Mouse (Mus musculus): Measurements from ENCODE around the gene Mcat. TPM values are rescaled to one million over a fixed set of nuclear protein-coding genes. Genes with fewer than 3 reads are reported as not detected.

Gene Mcat
- polyA plus RNA-seq, 1 experiment = 28.1 TPM

DNA sequence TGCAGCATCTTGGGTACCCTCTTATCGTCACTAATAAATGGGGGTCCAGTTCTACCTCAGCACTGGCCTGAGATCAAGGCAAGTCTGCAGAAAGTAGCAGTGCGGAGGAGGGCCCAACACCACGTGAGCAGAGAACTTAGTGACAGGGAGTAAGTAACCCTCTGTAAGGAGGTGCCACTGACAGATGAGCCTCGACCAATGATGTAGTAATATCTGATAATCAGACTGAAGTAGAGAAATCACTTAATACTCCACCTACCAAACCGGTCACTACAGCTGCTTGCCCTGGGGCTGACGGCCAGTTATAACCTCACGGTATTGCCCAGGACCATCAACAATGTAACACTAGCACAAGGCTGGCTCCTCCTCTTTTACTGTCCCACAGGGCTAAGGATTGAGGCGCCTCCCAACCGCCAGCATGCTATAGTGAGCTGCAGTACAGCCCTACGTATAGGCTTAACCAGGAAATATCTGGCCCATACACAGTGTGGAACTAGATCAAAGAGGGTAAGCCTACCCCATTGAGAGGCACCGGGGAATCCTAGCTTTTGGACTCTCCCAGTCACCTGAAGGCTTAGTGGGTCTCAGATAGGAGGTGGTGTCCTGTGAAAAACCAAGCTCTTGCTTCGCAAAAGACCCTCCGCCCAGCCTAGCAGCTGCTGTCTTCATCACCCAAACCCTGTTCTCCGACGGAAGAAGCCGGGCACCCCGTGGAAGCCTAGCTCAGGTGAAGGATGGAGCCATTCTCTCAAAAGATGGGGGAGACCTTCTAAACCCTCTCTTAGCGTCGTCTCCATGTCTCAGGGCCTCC lies 30.3 kb upstream of the Mcat start:
- Histone ChIP-seq H3K4me3 (ENCODE audit: low read depth, low read length) (peak overlapping the region; percentile 95), H3K27me3 (ENCODE audit: control insufficient read depth, insufficient read depth, low read length, poor library complexity, severe bottlenecking) (no peaks in the 10 kb centered on the region), H3K9me3 (replicated peaks; ENCODE audit: control insufficient read depth, insufficient read depth, low read length, poor library complexity, severe bottlenecking) (no peaks in the 10 kb centered on the region), H3K27ac (ENCODE audit: insufficient read depth, low read length) (no peak overlapping the region), H3K4me1 (ENCODE audit: control insufficient read depth, insufficient read depth, low read length) (no peaks in the 10 kb centered on the region), H3K36me3 (ENCODE audit: control insufficient read depth, insufficient read depth, low read length, poor library complexity, severe bottlenecking) (no peaks in the 10 kb centered on the region), H3K9ac (ENCODE audit: low read depth, poor library complexity, severe bottlenecking) (peak overlapping the region; percentile 72)
- TF ChIP-seq CTCF (IDR thresholded peaks at IDR 0.05; ENCODE audit: low read depth, low read length) (no peak), EP300 (IDR thresholded peaks at IDR 0.05; ENCODE audit: insufficient read depth, low read depth, low read length) (no peak), POLR2A (IDR thresholded peaks at IDR 0.05; ENCODE audit: insufficient read depth, low read length) (no peak)

DNA sequence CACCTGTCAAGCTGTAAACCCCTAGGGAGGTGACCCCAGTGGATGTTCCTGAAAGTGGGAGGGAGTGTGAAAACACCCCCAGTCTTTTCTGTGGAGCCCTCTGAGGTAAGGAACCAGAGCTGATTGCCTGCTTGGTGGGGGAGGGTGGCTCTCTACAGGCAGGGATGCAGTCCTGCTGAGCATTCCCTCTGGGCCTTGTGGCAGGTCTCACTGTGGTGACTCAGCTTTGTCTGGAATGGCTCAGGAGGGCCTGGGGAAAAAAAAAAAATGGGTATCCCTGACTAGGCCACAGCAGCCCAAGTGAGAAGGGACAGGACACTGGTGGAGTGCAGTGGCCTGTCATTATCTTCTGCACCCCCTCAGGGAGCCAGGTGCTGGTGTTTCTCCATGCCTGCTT lies 29.6 kb upstream of the Mcat start:
- Histone ChIP-seq H3K9ac (ENCODE audit: low read depth, poor library complexity, severe bottlenecking) (0 out of 2 replicates have a peak overlapping the region, but pooled peaks have one; percentile 72), H3K9me3 (replicated peaks; ENCODE audit: control insufficient read depth, insufficient read depth, low read length, poor library complexity, severe bottlenecking) (no peaks in the 10 kb centered on the region), H3K36me3 (ENCODE audit: control insufficient read depth, insufficient read depth, low read length, poor library complexity, severe bottlenecking) (no peaks in the 10 kb centered on the region), H3K4me3 (ENCODE audit: low read depth, low read length) (no peak overlapping the region), H3K27ac (ENCODE audit: insufficient read depth, low read length) (no peak overlapping the region), H3K4me1 (ENCODE audit: control insufficient read depth, insufficient read depth, low read length) (no peaks in the 10 kb centered on the region), H3K27me3 (ENCODE audit: control insufficient read depth, insufficient read depth, low read length, poor library complexity, severe bottlenecking) (no peaks in the 10 kb centered on the region)
- TF ChIP-seq CTCF (IDR thresholded peaks at IDR 0.05; ENCODE audit: low read depth, low read length) (no peak), POLR2A (IDR thresholded peaks at IDR 0.05; ENCODE audit: insufficient read depth, low read length) (no peak), EP300 (IDR thresholded peaks at IDR 0.05; ENCODE audit: insufficient read depth, low read depth, low read length) (no peak)

DNA sequence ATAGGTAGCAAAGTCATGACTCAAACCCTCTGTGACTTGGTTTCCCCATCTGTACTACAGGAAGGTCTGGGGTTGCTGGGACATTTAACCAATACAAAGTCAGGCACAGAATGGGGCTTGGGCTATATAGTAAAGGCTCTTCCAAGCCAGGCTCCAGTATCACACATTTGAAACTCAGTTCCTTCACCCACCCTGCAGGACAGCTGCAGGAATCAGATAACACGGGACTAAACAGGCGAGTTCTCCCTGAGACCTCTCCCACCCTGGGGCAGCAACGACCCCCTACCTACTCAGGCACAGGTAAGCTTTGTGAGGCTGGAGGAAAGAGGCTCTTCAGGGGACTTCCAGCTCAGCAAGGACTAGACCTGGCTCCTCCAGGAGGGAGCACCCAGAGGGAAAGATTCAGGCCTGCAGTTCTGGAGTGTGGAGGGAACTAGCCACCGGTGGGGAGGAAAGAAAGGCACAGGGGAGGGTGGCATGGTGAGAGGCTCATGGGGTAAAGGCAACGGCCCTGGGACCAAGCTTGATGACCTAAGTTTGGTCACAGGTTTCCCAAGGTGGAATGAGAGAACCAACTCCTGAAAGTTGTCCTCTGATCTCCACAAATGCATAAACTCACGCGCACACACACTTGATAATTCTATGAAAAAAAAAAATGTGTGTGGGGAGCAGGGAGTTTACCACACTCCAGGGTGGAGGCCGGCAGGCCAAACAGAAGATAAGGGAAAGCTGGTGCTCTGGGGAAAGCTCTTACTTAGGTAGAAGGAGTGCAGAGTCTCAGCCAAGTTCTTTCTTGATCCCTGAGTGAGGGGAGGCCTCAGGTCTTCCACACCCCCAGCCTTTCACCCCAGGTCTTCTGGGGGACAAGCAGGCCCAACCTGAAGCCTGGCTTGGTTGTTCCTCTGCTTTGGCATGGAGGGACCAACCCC lies 28.9 kb upstream of the Mcat start:
- TF ChIP-seq CTCF (IDR thresholded peaks at IDR 0.05; ENCODE audit: low read depth, low read length) (no peak), POLR2A (IDR thresholded peaks at IDR 0.05; ENCODE audit: insufficient read depth, low read length) (no peak), EP300 (IDR thresholded peaks at IDR 0.05; ENCODE audit: insufficient read depth, low read depth, low read length) (no peak)
- Histone ChIP-seq H3K27ac (ENCODE audit: insufficient read depth, low read length) (no peak overlapping the region), H3K9ac (ENCODE audit: low read depth, poor library complexity, severe bottlenecking) (0 out of 2 replicates have a peak overlapping the region, but pooled peaks have one; percentile 72), H3K36me3 (ENCODE audit: control insufficient read depth, insufficient read depth, low read length, poor library complexity, severe bottlenecking) (no peaks in the 10 kb centered on the region), H3K4me1 (ENCODE audit: control insufficient read depth, insufficient read depth, low read length) (no peaks in the 10 kb centered on the region), H3K4me3 (ENCODE audit: low read depth, low read length) (no peak overlapping the region), H3K27me3 (ENCODE audit: control insufficient read depth, insufficient read depth, low read length, poor library complexity, severe bottlenecking) (no peaks in the 10 kb centered on the region), H3K9me3 (replicated peaks; ENCODE audit: control insufficient read depth, insufficient read depth, low read length, poor library complexity, severe bottlenecking) (no peaks in the 10 kb centered on the region)

DNA sequence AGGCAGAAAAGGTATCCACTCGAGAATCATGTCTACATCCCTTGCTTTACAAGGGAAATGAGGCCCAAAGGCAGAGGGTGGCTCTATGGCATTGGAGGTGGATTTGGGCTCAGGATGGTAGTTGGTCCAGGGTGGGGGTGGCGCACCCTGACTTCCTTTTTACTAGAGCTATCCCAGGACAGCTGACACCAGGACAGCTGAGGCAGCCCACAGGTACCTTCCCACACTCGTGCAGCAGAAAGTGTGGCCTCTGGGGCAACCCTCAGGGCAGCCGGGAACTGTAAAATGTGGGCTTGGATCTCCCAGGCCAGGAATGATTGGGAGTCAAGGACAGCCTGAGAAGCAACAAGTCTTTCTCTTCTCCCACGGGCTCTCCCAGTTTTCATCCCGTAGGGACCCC lies 28.2 kb upstream of the Mcat start:
- TF ChIP-seq CTCF (IDR thresholded peaks at IDR 0.05; ENCODE audit: low read depth, low read length) (no peak), EP300 (IDR thresholded peaks at IDR 0.05; ENCODE audit: insufficient read depth, low read depth, low read length) (no peak), POLR2A (IDR thresholded peaks at IDR 0.05; ENCODE audit: insufficient read depth, low read length) (no peak)
- Histone ChIP-seq H3K27ac (ENCODE audit: insufficient read depth, low read length) (no peak overlapping the region), H3K4me3 (ENCODE audit: low read depth, low read length) (no peak overlapping the region), H3K9me3 (replicated peaks; ENCODE audit: control insufficient read depth, insufficient read depth, low read length, poor library complexity, severe bottlenecking) (no peaks in the 10 kb centered on the region), H3K4me1 (ENCODE audit: control insufficient read depth, insufficient read depth, low read length) (no peaks in the 10 kb centered on the region), H3K9ac (ENCODE audit: low read depth, poor library complexity, severe bottlenecking) (no peak overlapping the region), H3K27me3 (ENCODE audit: control insufficient read depth, insufficient read depth, low read length, poor library complexity, severe bottlenecking) (no peaks in the 10 kb centered on the region), H3K36me3 (ENCODE audit: control insufficient read depth, insufficient read depth, low read length, poor library complexity, severe bottlenecking) (no peaks in the 10 kb centered on the region; the same call in 1 of the 2 replicates)

DNA sequence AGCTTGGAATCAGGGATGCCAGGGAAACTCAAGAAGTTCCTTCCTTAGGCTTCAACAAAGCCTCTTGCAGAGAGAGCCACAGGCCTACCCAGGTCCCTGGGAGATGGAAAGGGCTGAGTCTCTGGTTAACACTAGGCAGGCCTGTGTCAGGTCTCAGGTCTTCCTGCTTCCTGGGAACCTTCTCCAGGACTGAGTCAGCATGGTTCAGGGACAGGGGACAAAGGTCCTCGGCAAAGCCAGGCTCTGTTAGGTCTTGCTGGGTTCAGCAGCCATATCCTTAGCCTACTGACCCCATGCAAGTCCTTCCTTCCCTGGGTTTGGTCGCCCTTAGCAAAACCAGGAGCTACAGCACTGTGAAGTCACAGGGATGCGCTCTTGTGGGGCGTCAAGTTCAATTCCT lies 27.3 kb upstream of the Mcat start:
- Histone ChIP-seq H3K36me3 (ENCODE audit: control insufficient read depth, insufficient read depth, low read length, poor library complexity, severe bottlenecking) (peaks cover 8% of the 10 kb centered on the region), H3K27ac (ENCODE audit: insufficient read depth, low read length) (no peak overlapping the region), H3K9me3 (replicated peaks; ENCODE audit: control insufficient read depth, insufficient read depth, low read length, poor library complexity, severe bottlenecking) (no peaks in the 10 kb centered on the region), H3K27me3 (ENCODE audit: control insufficient read depth, insufficient read depth, low read length, poor library complexity, severe bottlenecking) (no peaks in the 10 kb centered on the region), H3K4me1 (ENCODE audit: control insufficient read depth, insufficient read depth, low read length) (no peaks in the 10 kb centered on the region), H3K9ac (ENCODE audit: low read depth, poor library complexity, severe bottlenecking) (no peak overlapping the region), H3K4me3 (ENCODE audit: low read depth, low read length) (no peak overlapping the region)
- TF ChIP-seq EP300 (IDR thresholded peaks at IDR 0.05; ENCODE audit: insufficient read depth, low read depth, low read length) = no peak
- no peak for TF ChIP-seq CTCF (IDR thresholded peaks at IDR 0.05; ENCODE audit: low read depth, low read length)
- no peak for TF ChIP-seq POLR2A (IDR thresholded peaks at IDR 0.05; ENCODE audit: insufficient read depth, low read length)

Measured in ES-Bruce4 (cell line).